ENCODE assay signal across 11 mouse cellular contexts in the genomic region with DNA sequence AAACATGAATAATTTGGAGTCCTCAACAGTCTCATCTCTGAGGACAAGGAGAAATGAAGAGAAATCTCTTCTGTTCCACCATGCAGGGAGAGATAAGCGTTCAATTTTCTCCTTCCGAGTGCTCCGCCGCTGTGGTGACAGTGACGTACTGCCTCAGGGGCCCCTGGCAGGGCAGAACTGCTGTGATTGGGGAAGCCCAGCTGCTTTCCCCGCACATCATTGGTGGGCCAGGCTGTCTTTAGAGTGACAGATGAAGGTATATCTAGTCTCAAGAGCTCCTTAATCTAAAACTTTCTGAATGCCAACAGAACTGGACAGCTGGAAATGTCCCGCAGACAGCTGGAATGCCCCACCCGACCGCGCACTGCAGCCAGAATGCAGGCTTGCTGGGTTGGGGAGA.
A peak's percentile ranks its signal among the peaks of the same experiment; 100 is the strongest.
DNase-seq lines count a peak whose midpoint lies in the region; ATAC-seq lines count a peak whose summit lies in the region.
"Had no signal": no experiment of that assay in that cellular context is flagged by ENCODE, and none has a peak within 500 bp of the region (broad histone marks: within the 10 kb centered on the region; RNA-seq: fewer than 3 reads in every experiment).

No protein-coding gene starts in this region.

- H3K27ac ChIP-seq in lung, embryonic 16.5 days (ENCODE audit: low read length): no peak overlapping the region
- no peak overlapping the region for H3K27ac ChIP-seq in intestine, embryonic 14.5 days (ENCODE audit: low read depth)
- H3K27ac ChIP-seq in stomach, embryonic 15.5 days: no peak overlapping the region

- peaks cover 3% of the 10 kb centered on the region; the same call in 1 of the 2 replicates for H3K9me3 ChIP-seq in lung, embryonic 16.5 days (ENCODE audit: control insufficient read depth, low read length)
- H3K9me3 ChIP-seq in intestine, embryonic 14.5 days (ENCODE audit: control insufficient read depth, low read length): 0 out of 2 replicates have a peak, but pooled peaks cover 4% of the 10 kb centered on the region
- no peaks in the 10 kb centered on the region for H3K9me3 ChIP-seq in stomach, embryonic 15.5 days

- H3K4me2 ChIP-seq in lung, embryonic 16.5 days (ENCODE audit: low read depth, low read length): peak overlapping the region; percentile 48
- H3K4me2 ChIP-seq in intestine, embryonic 14.5 days (ENCODE audit: low read length): peak overlapping the region; percentile 39
- H3K4me2 ChIP-seq in stomach, embryonic 15.5 days: peak overlapping the region; percentile 37

- no peaks in the 10 kb centered on the region for H3K36me3 ChIP-seq in lung, embryonic 16.5 days (ENCODE audit: control insufficient read depth, insufficient read depth, low read length)
- no peaks in the 10 kb centered on the region for H3K36me3 ChIP-seq in intestine, embryonic 14.5 days (ENCODE audit: control insufficient read depth, insufficient read depth, low read length)
- H3K36me3 ChIP-seq in stomach, embryonic 15.5 days: no peaks in the 10 kb centered on the region

- H3K4me1 ChIP-seq in lung, embryonic 16.5 days (replicated peaks; ENCODE audit: control insufficient read depth, insufficient read depth, low read length): 0 out of 2 replicates have a peak, but pooled peaks cover 3% of the 10 kb centered on the region
- no peaks in the 10 kb centered on the region; the same call in 1 of the 2 replicates for H3K4me1 ChIP-seq in intestine, embryonic 14.5 days (replicated peaks; ENCODE audit: control insufficient read depth, insufficient read depth, low read length)
- H3K4me1 ChIP-seq in stomach, embryonic 15.5 days: no peaks in the 10 kb centered on the region

- 30% methylated on average over 10 of the region's 10 CpGs for WGBS in lung, embryonic 16.5 days
- WGBS in intestine, embryonic 14.5 days: 30% methylated on average over 10 of the region's 10 CpGs
- 28% methylated on average over 10 of the region's 10 CpGs for WGBS in stomach, embryonic 15.5 days

- ATAC-seq in lung, embryonic 16.5 days (ENCODE audit: low read depth): peak; percentile 71; the same call in 1 of the 2 replicates
- no peak for ATAC-seq in intestine, embryonic 14.5 days (replicated peaks; ENCODE audit: low FRiP score, low TSS enrichment, low read depth)
- ATAC-seq in stomach, embryonic 15.5 days (ENCODE audit: insufficient read depth, low FRiP score, low read depth): no peak

- peak; percentile 19 for DNase-seq in adrenal gland, postnatal 14 days
- no peak for DNase-seq in adrenal gland, adult 18-20 months (ENCODE audit: low spot score in 2 of 2)
- no peak for DNase-seq in lung, postnatal 10 days
- DNase-seq in intestine, embryonic 14.5 days (ENCODE audit: low spot score): peak; percentile 65
- DNase-seq in thymus, postnatal 25 days: no peak
- DNase-seq in kidney, postnatal 14 days: no peak
- DNase-seq: cerebellum, adult 18-20 months; gastrocnemius, postnatal 10 days had no signal

- no peak overlapping the region for H3K4me3 ChIP-seq in lung, embryonic 16.5 days (ENCODE audit: low read length)
- no peak overlapping the region for H3K4me3 ChIP-seq in intestine, embryonic 14.5 days (ENCODE audit: low read depth, low read length)
- H3K4me3 ChIP-seq in stomach, embryonic 15.5 days (replicated peaks): no peak overlapping the region
- H3K4me3 ChIP-seq: erythroblast, embryonic 14.5 days had no signal

- H3K9ac ChIP-seq in lung, embryonic 16.5 days (ENCODE audit: low read length): no peak overlapping the region
- no peak overlapping the region for H3K9ac ChIP-seq in intestine, embryonic 14.5 days (ENCODE audit: low read length)
- H3K9ac ChIP-seq in stomach, embryonic 15.5 days: no peak overlapping the region

- no peaks in the 10 kb centered on the region for H3K27me3 ChIP-seq in lung, embryonic 16.5 days (ENCODE audit: control insufficient read depth, insufficient read depth, low read depth, low read length)
- no peaks in the 10 kb centered on the region for H3K27me3 ChIP-seq in intestine, embryonic 14.5 days (replicated peaks; ENCODE audit: control insufficient read depth, insufficient read depth, low read length)
- no peaks in the 10 kb centered on the region for H3K27me3 ChIP-seq in stomach, embryonic 15.5 days (replicated peaks)

Comparison
In these comparisons a context has a peak if more than half of its experiments do, and no peak if none do; other contexts are left out.
1. DNase-seq: peak in adrenal gland, postnatal 14 days (single experiment) and intestine, embryonic 14.5 days (single experiment); none in adrenal gland, adult 18-20 months (0 of 2), lung, postnatal 10 days (single experiment), thymus, postnatal 25 days (single experiment) and kidney, postnatal 14 days (single experiment).
2. Peak in every context shown above with its lines, with median percentiles within 50 percentile points of each other: H3K4me2 ChIP-seq.